Mouse (Mus musculus) NIH3T3 (cell line): ENCODE measurements around the gene F5.
"Not testable (repeated sequence)": the region's sequence is repeated elsewhere in the genome, so short reads cannot be mapped to it uniquely, and the experiment has no call there.

Experiments
- DNase-seq: peaks from one replicate; pipeline ENCODE4 v3.0.0-alpha.2; 2012; ENCODE audit warnings: low read depth

The F5 gene

GRCm38 (mm10) chr1:164159781-164160180 is 8.1 kb downstream of the F5 start:
- no peak for DNase-seq

GRCm38 (mm10) chr1:164162745-164163144 is 11.1 kb downstream of the F5 start:
- DNase-seq = no peak

GRCm38 (mm10) chr1:164168818-164169217 is 17.2 kb downstream of the F5 start:
- DNase-seq = no peak

GRCm38 (mm10) chr1:164170434-164170833 is 18.8 kb downstream of the F5 start:
- DNase-seq = no peak

GRCm38 (mm10) chr1:164173145-164173544 is 21.5 kb downstream of the F5 start:
- DNase-seq = no peak

GRCm38 (mm10) chr1:164176856-164177255 is 25.2 kb downstream of the F5 start:
- DNase-seq = no peak

GRCm38 (mm10) chr1:164178429-164178828 is 26.8 kb downstream of the F5 start:
- no peak for DNase-seq

- peak; percentile 86 for DNase-seq
These were observed 32.7 kb downstream of the F5 start for GRCm38 (mm10) chr1:164184142-164184870.

GRCm38 (mm10) chr1:164184871-164185223 is 33.2 kb downstream of the F5 start:
- DNase-seq = no peak

GRCm38 (mm10) chr1:164185316-164185715 is 33.7 kb downstream of the F5 start:
- no peak for DNase-seq

GRCm38 (mm10) chr1:164187002-164187560 is 35.4 kb downstream of the F5 start:
- DNase-seq = no peak

- DNase-seq = no peak
These were observed 47.9 kb downstream of the F5 start for GRCm38 (mm10) chr1:164199551-164199950.

- no peak for DNase-seq
These were observed 56.8 kb downstream of the F5 start for GRCm38 (mm10) chr1:164208437-164208836.

- no peak for DNase-seq
These were observed 59.3 kb downstream of the F5 start for GRCm38 (mm10) chr1:164210899-164211298.

GRCm38 (mm10) chr1:164212686-164213085 is 61.0 kb downstream of the F5 start:
- DNase-seq = no peak

GRCm38 (mm10) chr1:164214190-164214589 is 62.6 kb downstream of the F5 start:
- no peak for DNase-seq

- DNase-seq = no peak
These were observed 63.5 kb downstream of the F5 start for GRCm38 (mm10) chr1:164215097-164215496.

GRCm38 (mm10) chr1:164215540-164215939 is 63.9 kb downstream of the F5 start:
- DNase-seq = peak; percentile 81

- peak; percentile 28 for DNase-seq
These were observed 66.4 kb downstream of the F5 start for GRCm38 (mm10) chr1:164217791-164218685.

GRCm38 (mm10) chr1:164220261-164220660 is 68.6 kb downstream of the F5 start:
- DNase-seq = no peak

GRCm38 (mm10) chr1:164223089-164223488 is 71.5 kb downstream of the F5 start:
- DNase-seq = no peak

GRCm38 (mm10) chr1:164231937-164232570 is 80.4 kb downstream of the F5 start:
- not testable (repeated sequence) for DNase-seq
